Mouse (Mus musculus) forebrain, embryonic 16.5 days (tissue): ENCODE data around the gene AI661453. TPM values are rescaled to one million over a fixed set of nuclear protein-coding genes. Genes with fewer than 3 reads are reported as not detected.

ENCODE experiments used
- ATAC-seq: fragments of 200-750 bp; cut with Nextera tagmentation; 2 replicates; pipeline ENCODE4 v1.8.0; 2017; ENCODE audit warnings: mild to moderate bottlenecking, moderate library complexity
- H3K27ac ChIP-seq: fragments of 300-500 bp; sonication (generic); 2 replicates; pipeline ENCODE4 v1.5.1; 2014; ENCODE audit warnings: low read length, control low read depth
- H3K27me3 ChIP-seq: fragments of 300-500 bp; sonication (generic); replicated peaks from 2 replicates; pipeline ENCODE4 v1.6.1; 2014; ENCODE audit warnings: low read length; ENCODE audit not compliant: control insufficient read depth, insufficient read depth
- H3K36me3 ChIP-seq: fragments of 300-500 bp; sonication (generic); 2 replicates; pipeline ENCODE4 v1.6.1; 2014; ENCODE audit not compliant: control insufficient read depth, insufficient read depth
- H3K4me1 ChIP-seq: fragments of 300-500 bp; sonication (generic); replicated peaks from 2 replicates; pipeline ENCODE4 v1.6.1; 2014; ENCODE audit warnings: low read length; ENCODE audit not compliant: control insufficient read depth, insufficient read depth
- H3K4me2 ChIP-seq: fragments of 300-500 bp; sonication (generic); 2 replicates; pipeline ENCODE4 v1.6.1; 2014; ENCODE audit warnings: mild to moderate bottlenecking, low read length, control low read depth
- H3K4me3 ChIP-seq: fragments of 300-500 bp; sonication (generic); replicated peaks from 2 replicates; pipeline ENCODE4 v1.5.1; 2014; ENCODE audit warnings: mild to moderate bottlenecking, low read length, control low read depth
- H3K9ac ChIP-seq: fragments of 300-500 bp; sonication (generic); replicated peaks from 2 replicates; pipeline ENCODE4 v1.6.1; 2014; ENCODE audit warnings: low read depth, low read length, control low read depth
- H3K9me3 ChIP-seq: fragments of 300-500 bp; sonication (generic); 2 replicates; pipeline ENCODE4 v1.6.1; 2016; ENCODE audit warnings: low read length; ENCODE audit not compliant: control insufficient read depth
- WGBS: fragments of 180-500 bp; shearing (Covaris S2); extraction: QIAGEN DNeasy Blood & Tissue Kit; methylation state at CpG from one replicate; pipeline ENCODE4 v1.1.7; 2014; 5-methylcytosine and 5-hydroxymethylcytosine counted together
- polyA plus RNA-seq: library from polyadenylated mRNA; unstranded; fragments of >200 nt; fragmentation: Nextera tagmentation; extraction: Ambion mirVana; gene quantifications from 2 replicates; pipeline ENCODE4 v1.2.1, GENCODE M21; 2015

Gene AI661453
- polyA plus RNA-seq, 1 experiment from 2014 or later = 0.22 TPM

GRCm38 (mm10) chr17:47448523-47449372 lies 12.3 kb downstream of the AI661453 start:
- H3K4me3 ChIP-seq = no peak overlapping the region
- no peak overlapping the region for H3K4me2 ChIP-seq
- no peak overlapping the region for H3K27ac ChIP-seq
- H3K36me3 ChIP-seq = no peaks in the 10 kb centered on the region
- H3K9ac ChIP-seq = no peak overlapping the region
- H3K9me3 ChIP-seq = no peaks in the 10 kb centered on the region
- no peak for ATAC-seq
- no peaks in the 10 kb centered on the region for H3K4me1 ChIP-seq
- no peaks in the 10 kb centered on the region for H3K27me3 ChIP-seq
- 46% methylated on average over 8 of the region's 8 CpGs for WGBS

GRCm38 (mm10) chr17:47449432-47449831 lies 13.0 kb downstream of the AI661453 start:
- Histone ChIP-seq H3K27ac (no peak overlapping the region), H3K4me2 (no peak overlapping the region), H3K9me3 (no peaks in the 10 kb centered on the region), H3K27me3 (no peaks in the 10 kb centered on the region), H3K4me3 (no peak overlapping the region), H3K9ac (no peak overlapping the region), H3K36me3 (no peaks in the 10 kb centered on the region), H3K4me1 (no peaks in the 10 kb centered on the region)
- no peak for ATAC-seq
- WGBS = 73% methylated on average over 5 of the region's 5 CpGs

- H3K4me2 ChIP-seq = no peak overlapping the region
- 47% methylated on average over 7 of the region's 7 CpGs for WGBS
- no peaks in the 10 kb centered on the region for H3K27me3 ChIP-seq
- no peaks in the 10 kb centered on the region for H3K4me1 ChIP-seq
- H3K9me3 ChIP-seq = no peaks in the 10 kb centered on the region
- no peak overlapping the region for H3K4me3 ChIP-seq
- H3K36me3 ChIP-seq = no peaks in the 10 kb centered on the region
- no peak for ATAC-seq
- no peak overlapping the region for H3K27ac ChIP-seq
- H3K9ac ChIP-seq = no peak overlapping the region
These were observed 13.8 kb downstream of the AI661453 start for GRCm38 (mm10) chr17:47450239-47450638.

GRCm38 (mm10) chr17:47450880-47451565 lies 14.6 kb downstream of the AI661453 start:
- H3K36me3 ChIP-seq = no peaks in the 10 kb centered on the region
- no peak overlapping the region for H3K27ac ChIP-seq
- H3K9ac ChIP-seq = no peak overlapping the region
- H3K9me3 ChIP-seq = no peaks in the 10 kb centered on the region
- no peak overlapping the region for H3K4me3 ChIP-seq
- no peaks in the 10 kb centered on the region for H3K4me1 ChIP-seq
- H3K4me2 ChIP-seq = no peak overlapping the region
- no peaks in the 10 kb centered on the region for H3K27me3 ChIP-seq
- 83% methylated on average over 12 of the region's 12 CpGs for WGBS
- no peak for ATAC-seq

- Histone ChIP-seq H3K4me1 (no peaks in the 10 kb centered on the region), H3K27ac (no peak overlapping the region), H3K4me2 (no peak overlapping the region), H3K4me3 (no peak overlapping the region), H3K9me3 (no peaks in the 10 kb centered on the region), H3K27me3 (no peaks in the 10 kb centered on the region), H3K9ac (no peak overlapping the region), H3K36me3 (no peaks in the 10 kb centered on the region)
- 55% methylated on average over 7 of the region's 7 CpGs for WGBS
- ATAC-seq = no peak
These were observed 16.5 kb downstream of the AI661453 start for GRCm38 (mm10) chr17:47452886-47453285.

- no peak overlapping the region for H3K4me2 ChIP-seq
- H3K4me3 ChIP-seq = no peak overlapping the region
- no peak for ATAC-seq
- no peaks in the 10 kb centered on the region for H3K27me3 ChIP-seq
- no peak overlapping the region for H3K9ac ChIP-seq
- H3K27ac ChIP-seq = no peak overlapping the region
- H3K9me3 ChIP-seq = no peaks in the 10 kb centered on the region
- no peaks in the 10 kb centered on the region for H3K4me1 ChIP-seq
- 47% methylated on average over 8 of the region's 8 CpGs for WGBS
- no peaks in the 10 kb centered on the region for H3K36me3 ChIP-seq
These were observed 18.3 kb downstream of the AI661453 start for GRCm38 (mm10) chr17:47454675-47455074.

- no peaks in the 10 kb centered on the region for H3K27me3 ChIP-seq
- H3K36me3 ChIP-seq = no peaks in the 10 kb centered on the region
- H3K9me3 ChIP-seq = no peaks in the 10 kb centered on the region
- H3K4me1 ChIP-seq = no peaks in the 10 kb centered on the region
- no peak overlapping the region for H3K9ac ChIP-seq
- H3K4me2 ChIP-seq = no peak overlapping the region
- no peak overlapping the region for H3K27ac ChIP-seq
- whole genome bisulfite sequencing = 76% methylated on average over 13 of the region's 13 CpGs
- no peak for ATAC-seq
- H3K4me3 ChIP-seq = no peak overlapping the region
These were observed 21.9 kb downstream of the AI661453 start for GRCm38 (mm10) chr17:47458310-47458709.

- Histone ChIP-seq H3K9me3 (no peaks in the 10 kb centered on the region), H3K4me2 (no peak overlapping the region), H3K4me3 (no peak overlapping the region), H3K27ac (no peak overlapping the region), H3K36me3 (no peaks in the 10 kb centered on the region), H3K27me3 (no peaks in the 10 kb centered on the region), H3K9ac (no peak overlapping the region), H3K4me1 (no peaks in the 10 kb centered on the region)
- no peak for ATAC-seq
- 99% methylated on average over 2 of the region's 2 CpGs for WGBS
These were observed 22.5 kb downstream of the AI661453 start for GRCm38 (mm10) chr17:47458936-47459335.

- no peak overlapping the region for H3K4me3 ChIP-seq
- no peaks in the 10 kb centered on the region for H3K4me1 ChIP-seq
- no peak overlapping the region for H3K9ac ChIP-seq
- no peak overlapping the region for H3K27ac ChIP-seq
- 81% methylated on average over 3 of the region's 3 CpGs for WGBS
- H3K36me3 ChIP-seq = no peaks in the 10 kb centered on the region
- ATAC-seq = no peak
- H3K27me3 ChIP-seq = no peaks in the 10 kb centered on the region
- no peak overlapping the region for H3K4me2 ChIP-seq
- no peaks in the 10 kb centered on the region for H3K9me3 ChIP-seq
These were observed 23.0 kb downstream of the AI661453 start for GRCm38 (mm10) chr17:47459341-47459919.
